Mouse (Mus musculus) heart, embryonic 15.5 days (tissue): ENCODE results near the gene Cdkal1. TPM values are rescaled to one million over a fixed set of nuclear protein-coding genes. Genes with fewer than 3 reads are reported as not detected.
A peak's percentile ranks its signal among the peaks of the same experiment; 100 is the strongest.

ENCODE experiments used
- ATAC-seq: fragments of 200-750 bp; cut with Nextera tagmentation; replicated peaks from 2 replicates; pipeline ENCODE4 v1.8.0; 2017; ENCODE audit warnings: low read depth, moderate TSS enrichment; ENCODE audit not compliant: insufficient number of reproducible peaks, insufficient read depth, low FRiP score
- H3K27ac ChIP-seq: fragments of 300-500 bp; sonication (generic); 2 replicates; pipeline ENCODE4 v1.5.1; 2015; ENCODE audit warnings: mild to moderate bottlenecking, inconsistent platforms
- H3K27me3 ChIP-seq: fragments of 300-500 bp; sonication (generic); 2 replicates; pipeline ENCODE4 v1.6.1; 2015; ENCODE audit warnings: inconsistent platforms
- H3K36me3 ChIP-seq: fragments of 300-500 bp; sonication (generic); 2 replicates; pipeline ENCODE4 v1.6.1; 2015; ENCODE audit warnings: mild to moderate bottlenecking, inconsistent platforms
- H3K4me1 ChIP-seq: fragments of 300-500 bp; sonication (generic); replicated peaks from 2 replicates; pipeline ENCODE4 v1.6.1; 2015; ENCODE audit warnings: inconsistent platforms
- H3K4me2 ChIP-seq: fragments of 300-500 bp; sonication (generic); 2 replicates; pipeline ENCODE4 v1.6.1; 2015; ENCODE audit warnings: inconsistent platforms, mild to moderate bottlenecking, moderate library complexity
- H3K4me3 ChIP-seq: fragments of 300-500 bp; sonication (generic); 2 replicates; pipeline ENCODE4 v1.5.1; 2015; ENCODE audit warnings: mild to moderate bottlenecking, inconsistent platforms
- H3K9ac ChIP-seq: fragments of 300-500 bp; sonication (generic); 2 replicates; pipeline ENCODE4 v1.6.1; 2015; ENCODE audit warnings: mild to moderate bottlenecking, inconsistent platforms
- H3K9me3 ChIP-seq: fragments of 300-500 bp; sonication (generic); replicated peaks from 2 replicates; pipeline ENCODE4 v1.6.1; 2016; ENCODE audit warnings: inconsistent platforms
- WGBS: fragments of 180-500 bp; shearing (Covaris S2); methylation state at CpG from one replicate; pipeline ENCODE4 v1.1.7; 2015; ENCODE audit warnings: mixed read lengths; 5-methylcytosine and 5-hydroxymethylcytosine counted together
- polyA plus RNA-seq: library from polyadenylated mRNA; unstranded; fragments of >200 nt; fragmentation: Nextera tagmentation; extraction: Ambion mirVana; gene quantifications from 2 replicates; pipeline ENCODE4 v1.2.1, GENCODE M21; 2015

The Cdkal1 gene
- polyA plus RNA-seq, 1 experiment from 2014 or later: 24.4 TPM

- ATAC-seq: no peak
- no peak overlapping the region for H3K9ac ChIP-seq
- H3K4me1 ChIP-seq: peaks cover 2% of the 10 kb centered on the region; the same call in 1 of the 2 replicates
- no peak overlapping the region for H3K27ac ChIP-seq
- H3K9me3 ChIP-seq: no peaks in the 10 kb centered on the region
- H3K27me3 ChIP-seq: no peaks in the 10 kb centered on the region
- WGBS: 81% methylated on average over 6 of the region's 6 CpGs
- H3K4me3 ChIP-seq: no peak overlapping the region
- no peaks in the 10 kb centered on the region for H3K36me3 ChIP-seq
- H3K4me2 ChIP-seq: no peak overlapping the region
Observed at GRCm38 (mm10) chr13:29603597-29603996, 251.9 kb downstream of the Cdkal1 start.

DNA sequence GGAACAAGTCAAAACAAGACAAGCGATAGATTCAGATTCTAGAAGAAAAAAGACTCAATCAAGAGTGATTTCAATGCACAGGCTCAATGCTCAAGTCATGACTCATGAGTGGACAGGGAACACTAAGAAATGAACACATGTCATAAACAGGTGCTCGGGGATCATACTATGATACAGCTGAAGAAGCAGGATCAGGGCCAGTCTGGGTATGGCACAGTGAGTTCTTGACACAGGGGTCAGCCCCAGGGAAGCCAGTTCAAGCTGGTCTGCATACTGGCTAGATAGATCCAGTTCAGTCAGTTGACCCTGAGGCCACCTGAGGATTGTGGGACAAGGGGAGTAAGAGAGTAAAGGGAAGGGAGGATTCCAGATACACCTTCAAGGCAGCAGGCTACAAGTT, 254.4 kb downstream of the Cdkal1 start:
- no peak overlapping the region for H3K4me2 ChIP-seq
- no peak overlapping the region for H3K9ac ChIP-seq
- H3K27ac ChIP-seq: no peak overlapping the region
- no peak overlapping the region for H3K4me3 ChIP-seq
- no peak for ATAC-seq
- no peaks in the 10 kb centered on the region for H3K36me3 ChIP-seq
- WGBS: 93% methylated on average over 2 of the region's 2 CpGs
- no peaks in the 10 kb centered on the region for H3K9me3 ChIP-seq
- no peaks in the 10 kb centered on the region for H3K27me3 ChIP-seq
- H3K4me1 ChIP-seq: peaks cover 2% of the 10 kb centered on the region; the same call in 1 of the 2 replicates

GRCm38 (mm10) chr13:29599646-29600045, 255.8 kb downstream of the Cdkal1 start:
- ATAC-seq: no peak
- Histone ChIP-seq H3K4me1 (peaks cover 2% of the 10 kb centered on the region; the same call in 1 of the 2 replicates), H3K4me3 (no peak overlapping the region), H3K36me3 (no peaks in the 10 kb centered on the region), H3K27me3 (no peaks in the 10 kb centered on the region), H3K4me2 (no peak overlapping the region), H3K27ac (no peak overlapping the region), H3K9ac (no peak overlapping the region), H3K9me3 (no peaks in the 10 kb centered on the region)
- 70% methylated on average over 2 of the region's 2 CpGs for WGBS

GRCm38 (mm10) chr13:29596735-29597134, 258.7 kb downstream of the Cdkal1 start:
- no peaks in the 10 kb centered on the region for H3K4me1 ChIP-seq
- H3K27ac ChIP-seq: no peak overlapping the region
- ATAC-seq: no peak
- peaks cover 5% of the 10 kb centered on the region; the same call in 1 of the 2 replicates for H3K9me3 ChIP-seq
- H3K36me3 ChIP-seq: 0 out of 2 replicates have a peak, but pooled peaks cover 7% of the 10 kb centered on the region
- H3K9ac ChIP-seq: no peak overlapping the region
- no peak overlapping the region for H3K4me3 ChIP-seq
- no peak overlapping the region for H3K4me2 ChIP-seq
- H3K27me3 ChIP-seq: no peaks in the 10 kb centered on the region
- 67% methylated on average over 3 of the region's 3 CpGs for WGBS

DNA sequence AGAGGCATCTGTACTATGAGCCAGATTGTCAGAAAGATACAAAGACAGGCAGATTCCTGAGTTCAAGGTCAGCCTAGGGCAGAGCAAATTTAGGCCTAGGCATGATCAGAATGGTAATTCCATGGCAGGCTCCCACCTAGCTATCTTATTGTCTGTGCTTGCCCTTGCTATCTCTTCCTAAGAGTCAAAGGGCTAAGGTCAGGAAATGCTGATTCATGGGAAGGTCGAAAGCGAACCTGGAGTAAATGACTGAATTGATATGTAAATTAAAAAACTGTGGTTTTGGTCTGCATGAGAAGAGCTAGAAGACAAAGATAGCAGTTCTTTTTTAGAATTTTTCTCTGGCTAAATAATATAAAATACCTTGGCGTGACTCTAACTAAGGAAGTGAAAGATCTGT, 262.4 kb downstream of the Cdkal1 start:
- whole genome bisulfite sequencing: 92% methylated on average over 3 of the region's 3 CpGs
- Histone ChIP-seq H3K4me3 (no peak overlapping the region), H3K27me3 (no peaks in the 10 kb centered on the region), H3K9ac (no peak overlapping the region), H3K27ac (no peak overlapping the region), H3K9me3 (peaks cover 5% of the 10 kb centered on the region; the same call in 1 of the 2 replicates), H3K4me2 (no peak overlapping the region), H3K36me3 (0 out of 2 replicates have a peak, but pooled peaks cover 7% of the 10 kb centered on the region), H3K4me1 (no peaks in the 10 kb centered on the region)
- no peak for ATAC-seq

GRCm38 (mm10) chr13:29590685-29591084, 264.8 kb downstream of the Cdkal1 start:
- Histone ChIP-seq H3K27me3 (no peaks in the 10 kb centered on the region), H3K36me3 (0 out of 2 replicates have a peak, but pooled peaks cover 7% of the 10 kb centered on the region), H3K9me3 (peaks cover 5% of the 10 kb centered on the region; the same call in 1 of the 2 replicates), H3K27ac (no peak overlapping the region), H3K9ac (no peak overlapping the region), H3K4me3 (no peak overlapping the region), H3K4me2 (no peak overlapping the region), H3K4me1 (no peaks in the 10 kb centered on the region)
- no peak for ATAC-seq
- 81% methylated on average over 5 of the region's 5 CpGs for WGBS

DNA sequence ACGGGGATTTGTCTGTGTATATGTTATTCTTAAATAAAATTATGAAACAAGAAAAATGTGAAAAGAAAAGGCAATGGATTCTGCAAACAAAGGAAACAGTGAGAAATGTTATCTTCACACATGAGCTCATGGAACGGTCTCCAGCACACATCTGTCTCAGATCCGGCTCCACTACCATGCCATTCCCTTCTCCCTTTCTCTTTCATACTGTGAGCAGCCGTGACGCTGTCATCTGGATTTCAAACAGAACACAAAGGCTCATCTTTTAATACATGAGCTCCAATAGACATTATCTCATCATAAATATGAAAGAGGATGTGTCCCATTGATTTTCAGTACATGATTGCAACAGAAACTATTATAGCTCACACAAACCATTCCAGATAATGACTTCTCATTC, 265.3 kb downstream of the Cdkal1 start:
- H3K4me2 ChIP-seq: no peak overlapping the region
- H3K4me1 ChIP-seq: no peaks in the 10 kb centered on the region
- no peak overlapping the region for H3K9ac ChIP-seq
- 78% methylated on average over 5 of the region's 5 CpGs for WGBS
- ATAC-seq: no peak
- H3K27me3 ChIP-seq: no peaks in the 10 kb centered on the region
- peaks cover 5% of the 10 kb centered on the region; the same call in 1 of the 2 replicates for H3K9me3 ChIP-seq
- no peak overlapping the region for H3K4me3 ChIP-seq
- H3K36me3 ChIP-seq: 0 out of 2 replicates have a peak, but pooled peaks cover 7% of the 10 kb centered on the region
- H3K27ac ChIP-seq: no peak overlapping the region

DNA sequence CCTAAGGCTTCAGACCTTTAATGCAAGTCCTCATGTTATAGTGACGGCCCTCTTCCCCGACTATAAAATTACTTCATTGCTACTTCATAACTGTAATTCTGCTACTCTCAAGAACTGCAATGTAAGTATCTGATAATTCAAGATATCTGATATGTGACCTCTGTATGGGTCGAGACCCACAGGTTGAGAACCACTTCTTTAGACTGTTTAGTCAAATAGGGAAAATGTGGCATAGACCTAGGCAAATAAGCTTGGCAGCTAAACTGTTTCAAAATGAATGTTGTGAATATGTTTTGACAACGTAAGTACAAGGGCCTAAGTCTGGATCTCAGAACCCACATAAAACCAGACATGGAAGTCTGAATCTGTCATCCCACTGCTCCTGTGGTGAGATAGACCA, 266.8 kb downstream of the Cdkal1 start:
- no peak overlapping the region for H3K4me3 ChIP-seq
- ATAC-seq: no peak
- WGBS: 94% methylated on average over 4 of the region's 4 CpGs

GRCm38 (mm10) chr13:29581762-29582700, 273.4 kb downstream of the Cdkal1 start:
- Histone ChIP-seq H3K4me2 (no peak overlapping the region), H3K9ac (no peak overlapping the region), H3K36me3 (no peaks in the 10 kb centered on the region), H3K9me3 (no peaks in the 10 kb centered on the region), H3K27ac (no peak overlapping the region), H3K27me3 (no peaks in the 10 kb centered on the region), H3K4me3 (no peak overlapping the region), H3K4me1 (peaks cover 7% of the 10 kb centered on the region)
- WGBS: 69% methylated on average over 9 of the region's 9 CpGs
- 0 out of 2 replicates have a peak, but pooled peaks have one; percentile 39 for ATAC-seq

More for the DNA sequence above, 266.8 kb downstream of the Cdkal1 start:
- H3K4me1 ChIP-seq: no peaks in the 10 kb centered on the region
- no peak overlapping the region for H3K27ac ChIP-seq
- H3K4me2 ChIP-seq: no peak overlapping the region
- no peaks in the 10 kb centered on the region for H3K27me3 ChIP-seq
- no peak overlapping the region for H3K9ac ChIP-seq
- 0 out of 2 replicates have a peak, but pooled peaks cover 7% of the 10 kb centered on the region for H3K36me3 ChIP-seq
- H3K9me3 ChIP-seq: peaks cover 5% of the 10 kb centered on the region; the same call in 1 of the 2 replicates

DNA sequence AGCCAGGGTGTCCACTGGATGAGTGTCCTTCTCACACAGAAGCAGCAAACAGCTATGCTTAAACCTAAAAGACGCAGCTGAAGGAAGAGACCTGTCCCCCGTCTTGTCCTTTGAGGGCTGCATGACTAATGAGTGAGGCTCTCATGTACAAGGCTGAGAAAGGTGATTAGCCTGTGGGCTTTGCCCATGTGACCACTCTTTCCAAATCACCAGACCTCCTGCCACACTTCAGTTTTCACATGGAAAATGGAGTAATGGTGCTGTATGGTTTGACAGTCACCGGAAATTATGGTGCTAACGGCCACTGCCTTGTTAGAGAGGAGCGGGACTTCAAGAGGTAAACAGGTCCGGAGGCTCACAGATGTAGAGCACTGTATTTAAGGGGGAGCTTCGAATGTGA, 274.7 kb downstream of the Cdkal1 start:
- whole genome bisulfite sequencing: 84% methylated on average over 7 of the region's 7 CpGs
- H3K9me3 ChIP-seq: no peaks in the 10 kb centered on the region
- ATAC-seq: no peak
- H3K27ac ChIP-seq: no peak overlapping the region
- no peaks in the 10 kb centered on the region for H3K27me3 ChIP-seq
- H3K4me3 ChIP-seq: no peak overlapping the region
- no peaks in the 10 kb centered on the region for H3K36me3 ChIP-seq
- no peak overlapping the region for H3K4me2 ChIP-seq
- peaks cover 7% of the 10 kb centered on the region for H3K4me1 ChIP-seq
- no peak overlapping the region for H3K9ac ChIP-seq

DNA sequence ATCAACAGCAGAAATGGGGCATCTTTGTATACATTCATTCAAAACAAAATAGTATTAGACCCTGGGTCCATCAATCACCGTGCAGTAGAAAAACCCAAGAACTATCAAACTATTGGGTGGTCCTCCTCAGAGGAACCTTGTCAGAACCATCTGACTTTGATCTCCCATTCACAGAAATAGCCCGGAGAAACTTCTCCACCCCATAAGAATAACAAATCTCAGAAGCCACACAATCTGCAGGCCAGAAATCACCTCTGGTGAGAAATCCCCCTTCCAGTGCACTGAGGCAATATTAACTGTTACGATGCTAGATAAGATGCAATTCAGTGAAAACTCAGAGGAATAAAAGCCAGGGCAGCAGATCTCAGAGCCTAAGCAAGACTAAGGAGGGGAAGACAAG, 275.5 kb downstream of the Cdkal1 start:
- no peak for ATAC-seq
- 68% methylated on average over 3 of the region's 3 CpGs for WGBS

More for the DNA sequence above, 275.5 kb downstream of the Cdkal1 start:
- no peak overlapping the region for H3K9ac ChIP-seq
- H3K4me1 ChIP-seq: peaks cover 13% of the 10 kb centered on the region
- no peaks in the 10 kb centered on the region for H3K27me3 ChIP-seq
- H3K27ac ChIP-seq: no peak overlapping the region
- H3K4me2 ChIP-seq: no peak overlapping the region
- H3K9me3 ChIP-seq: no peaks in the 10 kb centered on the region
- H3K4me3 ChIP-seq: no peak overlapping the region
- no peaks in the 10 kb centered on the region for H3K36me3 ChIP-seq
